Mouse (Mus musculus) G1E (cell line): Measurements from ENCODE around the gene Ppfia3. TPM values are rescaled to one million over a fixed set of nuclear protein-coding genes. Genes with fewer than 3 reads are reported as not detected.

Experiments
- ATAC-seq: 2 replicates; pipeline ENCODE4 v1.8.0; 2016; ENCODE audit warnings: mild to moderate bottlenecking; ENCODE audit not compliant: insufficient number of reproducible peaks, poor library complexity, low FRiP score, severe bottlenecking; ENCODE audit errors: extremely low read depth
- DNase-seq: peaks from one replicate; pipeline ENCODE4 v3.0.0; 2012; ENCODE audit warnings: low spot score
- H3K27me3 ChIP-seq: 2 replicates; pipeline ENCODE4 v1.6.1; 2012; ENCODE audit warnings: mild to moderate bottlenecking, low read length, inconsistent platforms; ENCODE audit not compliant: insufficient read depth
- H3K36me3 ChIP-seq: replicated peaks from 2 replicates; pipeline ENCODE3; 2012; ENCODE audit warnings: mild to moderate bottlenecking, inconsistent platforms
- H3K4me1 ChIP-seq: 2 replicates; pipeline ENCODE4 v1.6.1; 2012; ENCODE audit warnings: low read depth, low read length, inconsistent platforms, mixed read lengths; ENCODE audit not compliant: insufficient read depth
- H3K4me3 ChIP-seq: 2 replicates; pipeline ENCODE4 v1.5.1; 2012; ENCODE audit warnings: low read depth, mild to moderate bottlenecking, inconsistent platforms, low read length, moderate library complexity, mixed read lengths
- H3K9me3 ChIP-seq: replicated peaks from 2 replicates; pipeline ENCODE4 v1.6.1; 2012; ENCODE audit warnings: inconsistent platforms
- CTCF ChIP-seq: IDR thresholded peaks from 2 replicates; pipeline ENCODE4 v1.5.1; 2012; ENCODE audit warnings: low read depth, low read length, inconsistent platforms, mixed read lengths
- GATA1 ChIP-seq: IDR thresholded peaks from 2 replicates; pipeline ENCODE4 v1.6.1; 2012; ENCODE audit warnings: borderline replicate concordance, low read length, inconsistent platforms, mixed read lengths
- GATA2 ChIP-seq: IDR thresholded peaks from 2 replicates; pipeline ENCODE4 v1.6.1; 2012; ENCODE audit warnings: low read depth, low read length, inconsistent platforms, borderline replicate concordance
- POLR2AphosphoS5 ChIP-seq: IDR thresholded peaks from 2 replicates; pipeline ENCODE4 v1.6.1; 2012; ENCODE audit warnings: low read depth, low read length, inconsistent platforms; ENCODE audit not compliant: insufficient replicate concordance
- TAL1 ChIP-seq: conservative IDR thresholded peaks from 2 replicates; pipeline ENCODE4 v1.6.1; 2012; ENCODE audit warnings: low read depth, low read length, inconsistent platforms, mixed read lengths
- polyA plus RNA-seq: library from polyadenylated mRNA; stranded (reverse); fragments of >175 nt; gene quantifications from 2 replicates; pipeline ENCODE4 v1.2.3, GENCODE M21; 2012
- total RNA-seq, 2 experiments: library from RNA; stranded (forward) in 1 of 2; stranded (reverse) in 1 of 2; fragments of 200-1000 nt in 1 of 2; fragments of >200 nt in 1 of 2; fragmentation: Nextera tagmentation in 1 of 2; gene quantifications; 2 replicates each; pipeline ENCODE4 v1.2.3; 2014 to 2017

Gene Ppfia3
- total and polyA plus RNA-seq, 3 experiments: 0.71 to 1.4 (median 1.2) TPM

DNA sequence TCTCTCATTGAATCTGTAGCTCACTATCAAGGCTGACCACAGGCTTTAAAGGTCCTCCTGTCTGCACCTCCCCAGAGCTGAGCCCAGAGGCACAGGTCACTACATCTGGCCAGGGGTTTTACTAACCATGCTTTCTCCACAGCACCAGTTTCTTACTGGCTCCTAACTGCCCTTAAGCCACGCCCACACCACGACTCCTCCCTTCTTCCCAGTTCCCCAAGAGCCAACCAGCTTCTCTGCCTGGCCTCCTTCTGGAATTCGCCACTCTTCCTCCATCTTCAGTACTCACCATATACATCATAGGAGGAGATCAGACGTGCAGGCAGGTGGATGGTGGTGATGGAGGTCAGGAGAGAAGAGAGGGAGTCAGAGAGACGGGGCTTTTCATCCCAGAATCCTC, 13.8 kb downstream of the Ppfia3 start:
- Histone ChIP-seq H3K36me3 (no peaks in the 10 kb centered on the region), H3K4me3 (no peak overlapping the region), H3K4me1 (peaks cover 6% of the 10 kb centered on the region), H3K27me3 (peaks cover 56% of the 10 kb centered on the region), H3K9me3 (no peaks in the 10 kb centered on the region)
- DNase-seq: no peak
- TF ChIP-seq TAL1 (no peak), GATA1 (no peak), CTCF (no peak), POLR2AphosphoS5 (no peak), GATA2 (no peak)
- ATAC-seq: no peak

GRCm38 (mm10) chr7:45346905-45347304, 19.9 kb downstream of the Ppfia3 start:
- no peaks in the 10 kb centered on the region for H3K9me3 ChIP-seq
- no peak overlapping the region for H3K4me3 ChIP-seq
- TF ChIP-seq GATA2: no peak
- TF ChIP-seq CTCF: no peak
- TF ChIP-seq POLR2AphosphoS5: no peak
- no peak for TF ChIP-seq GATA1
- no peak for TF ChIP-seq TAL1
- H3K27me3 ChIP-seq: peaks cover 44% of the 10 kb centered on the region
- no peaks in the 10 kb centered on the region for H3K36me3 ChIP-seq
- DNase-seq: no peak
- ATAC-seq: no peak
- peaks cover 12% of the 10 kb centered on the region for H3K4me1 ChIP-seq

DNA sequence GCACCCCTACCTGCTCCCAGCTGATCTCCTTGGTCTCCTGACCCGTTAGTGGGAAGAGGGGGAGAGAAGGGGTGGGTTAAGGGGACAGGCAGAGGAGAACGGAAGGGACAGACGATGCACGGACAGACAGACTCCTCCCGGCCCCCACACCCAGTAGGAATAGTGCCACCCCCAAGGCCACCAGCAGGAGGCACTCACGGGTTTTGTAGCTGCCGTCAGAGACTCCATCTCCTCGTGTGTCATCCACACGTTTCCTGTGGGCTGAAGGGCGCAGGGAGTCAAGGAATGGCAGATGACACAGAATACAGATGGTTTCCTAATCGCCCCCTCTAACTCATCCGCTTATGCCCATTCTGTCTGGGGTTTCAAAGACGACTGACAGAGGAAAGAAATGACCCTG, 23.3 kb downstream of the Ppfia3 start:
- H3K36me3 ChIP-seq: no peaks in the 10 kb centered on the region
- DNase-seq: no peak
- TF ChIP-seq CTCF (0 out of 2 replicates have a peak, but pooled peaks have one; percentile 20), POLR2AphosphoS5 (no peak), GATA2 (no peak), GATA1 (no peak), TAL1 (no peak)
- H3K4me3 ChIP-seq: no peak overlapping the region
- H3K9me3 ChIP-seq: no peaks in the 10 kb centered on the region
- H3K27me3 ChIP-seq: peaks cover 42% of the 10 kb centered on the region
- peaks cover 34% of the 10 kb centered on the region for H3K4me1 ChIP-seq
- ATAC-seq: no peak

- Histone ChIP-seq H3K4me3 (no peak overlapping the region), H3K4me1 (peaks cover 42% of the 10 kb centered on the region), H3K36me3 (no peaks in the 10 kb centered on the region), H3K9me3 (no peaks in the 10 kb centered on the region), H3K27me3 (peaks cover 44% of the 10 kb centered on the region)
- no peak for DNase-seq
- ATAC-seq: no peak
- TF ChIP-seq CTCF (no peak), GATA2 (no peak), POLR2AphosphoS5 (no peak), TAL1 (no peak), GATA1 (no peak)
Measured at GRCm38 (mm10) chr7:45342081-45342480, 24.7 kb downstream of the Ppfia3 start.

DNA sequence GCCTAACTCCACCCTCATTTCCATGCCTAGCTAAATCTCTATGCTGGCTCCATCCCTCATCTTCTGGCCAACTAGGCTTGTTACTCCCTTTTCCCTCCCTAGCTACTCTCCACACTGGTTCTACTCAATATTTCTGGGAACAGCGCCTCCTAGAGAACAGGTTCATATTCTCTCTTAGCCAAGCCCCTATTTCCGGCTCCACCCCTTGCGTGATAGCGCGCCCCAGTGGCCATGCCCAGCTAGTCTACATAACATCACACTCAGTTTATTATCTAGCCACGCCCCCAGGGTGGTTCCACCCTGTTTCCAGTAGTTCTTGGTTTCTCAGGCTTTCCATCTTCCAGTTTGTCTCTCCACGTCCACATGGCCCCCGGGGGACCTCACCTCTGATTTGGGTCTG, 25.5 kb downstream of the Ppfia3 start:
- no peaks in the 10 kb centered on the region for H3K36me3 ChIP-seq
- no peak for TF ChIP-seq POLR2AphosphoS5
- TF ChIP-seq GATA2: no peak
- no peak for TF ChIP-seq GATA1
- TF ChIP-seq CTCF: no peak
- no peak overlapping the region for H3K4me3 ChIP-seq
- H3K27me3 ChIP-seq: peaks cover 37% of the 10 kb centered on the region
- H3K4me1 ChIP-seq: peaks cover 38% of the 10 kb centered on the region
- DNase-seq (peak; percentile 69), ATAC-seq (peak; percentile 22; the same call in 1 of the 2 replicates)
- H3K9me3 ChIP-seq: no peaks in the 10 kb centered on the region

GRCm38 (mm10) chr7:45340669-45341068, 26.1 kb downstream of the Ppfia3 start:
- Histone ChIP-seq H3K4me3 (no peak overlapping the region), H3K4me1 (peaks cover 38% of the 10 kb centered on the region), H3K9me3 (no peaks in the 10 kb centered on the region), H3K27me3 (peaks cover 39% of the 10 kb centered on the region), H3K36me3 (no peaks in the 10 kb centered on the region)
- DNase-seq: no peak
- no peak for ATAC-seq
- TF ChIP-seq GATA1 (no peak), GATA2 (no peak), TAL1 (no peak), CTCF (no peak), POLR2AphosphoS5 (no peak)

- no peaks in the 10 kb centered on the region for H3K36me3 ChIP-seq
- no peak overlapping the region for H3K4me3 ChIP-seq
- ATAC-seq (no peak), DNase-seq (no peak)
- TF ChIP-seq POLR2AphosphoS5: no peak
- no peak for TF ChIP-seq GATA1
- no peak for TF ChIP-seq GATA2
- TF ChIP-seq CTCF: no peak
- no peak for TF ChIP-seq TAL1
- H3K4me1 ChIP-seq: peaks cover 38% of the 10 kb centered on the region
- no peaks in the 10 kb centered on the region for H3K9me3 ChIP-seq
- peaks cover 41% of the 10 kb centered on the region for H3K27me3 ChIP-seq
Measured at GRCm38 (mm10) chr7:45340066-45340442, 26.8 kb downstream of the Ppfia3 start.
